Mouse (Mus musculus) kidney, postnatal 0 days (tissue): Measurements from ENCODE around the gene Lima1. TPM values are rescaled to one million over a fixed set of nuclear protein-coding genes. Genes with fewer than 3 reads are reported as not detected.

ENCODE experiments used
- ATAC-seq: fragments of 200-750 bp; cut with Nextera tagmentation; replicated peaks from 2 replicates; pipeline ENCODE4 v1.8.0; 2017; ENCODE audit warnings: low read depth, moderate number of reproducible peaks, moderate TSS enrichment, moderate library complexity; ENCODE audit not compliant: low FRiP score
- DNase-seq: peaks from one replicate; pipeline ENCODE4 v3.0.0-alpha.2; 2016; ENCODE audit warnings: low spot score
- H3K27ac ChIP-seq: fragments of 300-500 bp; sonication (generic); 2 replicates; pipeline ENCODE4 v1.5.1; 2014; ENCODE audit warnings: mild to moderate bottlenecking
- H3K27me3 ChIP-seq: fragments of 300-500 bp; sonication (generic); 2 replicates; pipeline ENCODE4 v1.6.1; 2014; ENCODE audit warnings: low read length, mixed read lengths; ENCODE audit not compliant: insufficient read depth
- H3K36me3 ChIP-seq: fragments of 300-500 bp; sonication (generic); 2 replicates; pipeline ENCODE4 v1.6.1; 2014; ENCODE audit warnings: low read length, mixed read lengths; ENCODE audit not compliant: insufficient read depth
- H3K4me1 ChIP-seq: fragments of 300-500 bp; sonication (generic); replicated peaks from 2 replicates; pipeline ENCODE4 v1.6.1; 2014; ENCODE audit warnings: antibody characterized with exemption, low read length, mixed read lengths; ENCODE audit not compliant: insufficient read depth
- H3K4me2 ChIP-seq: fragments of 300-500 bp; sonication (generic); 2 replicates; pipeline ENCODE4 v1.6.1; 2014; ENCODE audit warnings: mild to moderate bottlenecking, low read length, moderate library complexity, mixed read lengths
- H3K4me3 ChIP-seq: fragments of 300-500 bp; sonication (generic); replicated peaks from 2 replicates; pipeline ENCODE4 v1.5.1; 2014; ENCODE audit warnings: low read depth, low read length
- H3K9ac ChIP-seq: fragments of 300-500 bp; sonication (generic); 2 replicates; pipeline ENCODE4 v1.6.1; 2014; ENCODE audit warnings: low read depth, low read length
- H3K9me3 ChIP-seq: fragments of 300-500 bp; sonication (generic); replicated peaks from 2 replicates; pipeline ENCODE4 v1.6.1; 2016; ENCODE audit warnings: low read length, inconsistent platforms, mixed read lengths
- CTCF ChIP-seq: IDR thresholded peaks from 2 replicates; pipeline ENCODE4 v1.5.1; 2016; ENCODE audit warnings: antibody characterized with exemption, low read depth, mild to moderate bottlenecking, moderate library complexity
- WGBS: fragments of 180-500 bp; shearing (Covaris S2); extraction: QIAGEN DNeasy Blood & Tissue Kit; methylation state at CpG from one replicate; pipeline ENCODE4 v1.1.7; 2014; 5-methylcytosine and 5-hydroxymethylcytosine counted together
- polyA plus RNA-seq: library from polyadenylated mRNA; unstranded; fragments of >200 nt; fragmentation: Nextera tagmentation; extraction: Ambion mirVana; gene quantifications from 2 replicates; pipeline ENCODE4 v1.2.1, GENCODE M21; 2015

Lima1 gene
- polyA plus RNA-seq, 1 experiment from 2014 or later: 42.8 TPM

DNA sequence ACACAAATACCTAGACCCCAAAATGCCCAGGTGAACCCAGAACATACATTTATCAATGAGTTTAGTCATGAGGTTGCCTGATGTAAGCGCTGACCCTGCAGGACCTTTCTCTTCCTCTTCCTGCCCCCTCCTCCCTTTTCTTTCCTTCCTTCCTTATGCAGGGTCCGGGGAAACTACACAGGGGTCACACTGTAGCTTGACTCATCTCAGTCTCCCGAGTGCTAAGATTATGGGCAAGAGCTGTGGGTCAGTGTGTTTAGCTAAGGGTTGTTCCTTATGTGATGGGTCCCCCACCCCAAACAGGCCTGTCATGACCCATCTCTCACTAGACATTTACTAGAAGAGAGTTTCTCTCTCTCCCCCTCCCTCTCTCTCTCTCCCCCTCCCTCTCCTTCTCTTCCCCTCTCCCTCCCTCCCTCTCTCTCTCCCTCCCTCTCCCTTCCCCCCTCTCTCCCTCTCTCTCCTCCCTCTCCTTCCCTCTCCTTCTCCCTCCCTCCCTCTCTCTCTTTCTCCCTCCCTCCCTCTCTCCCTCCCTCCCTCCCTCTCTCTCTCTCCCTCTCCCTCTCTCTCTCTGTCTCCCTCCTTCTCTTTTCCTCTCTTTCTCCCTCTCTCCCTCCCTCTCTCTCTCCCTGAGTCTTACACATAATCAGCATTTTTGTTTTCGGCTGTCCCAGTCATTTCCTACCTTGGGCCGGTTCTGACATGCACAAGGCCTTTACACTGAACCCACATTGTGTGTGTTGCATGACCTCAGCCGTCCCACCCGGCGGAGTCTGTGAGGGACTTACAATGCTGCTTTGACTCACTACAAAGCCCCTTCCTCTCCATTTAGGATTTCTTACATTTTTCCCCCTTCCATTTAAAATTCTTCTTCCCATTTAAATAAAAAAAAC lies 57.7 kb downstream of the Lima1 start:
- no peak for ATAC-seq
- no peak for TF ChIP-seq CTCF
- Histone ChIP-seq H3K4me2 (peak overlapping the region; percentile 61), H3K9ac (0 out of 2 replicates have a peak overlapping the region, but pooled peaks have one; percentile 31), H3K27ac (peak overlapping the region; percentile 92), H3K27me3 (no peaks in the 10 kb centered on the region), H3K36me3 (no peaks in the 10 kb centered on the region), H3K4me3 (peak overlapping the region; percentile 51), H3K4me1 (peaks cover 19% of the 10 kb centered on the region; the same call in 1 of the 2 replicates), H3K9me3 (no peaks in the 10 kb centered on the region)
- WGBS: 20% methylated on average over 8 of the region's 8 CpGs
- peak; percentile 29 for DNase-seq

DNA sequence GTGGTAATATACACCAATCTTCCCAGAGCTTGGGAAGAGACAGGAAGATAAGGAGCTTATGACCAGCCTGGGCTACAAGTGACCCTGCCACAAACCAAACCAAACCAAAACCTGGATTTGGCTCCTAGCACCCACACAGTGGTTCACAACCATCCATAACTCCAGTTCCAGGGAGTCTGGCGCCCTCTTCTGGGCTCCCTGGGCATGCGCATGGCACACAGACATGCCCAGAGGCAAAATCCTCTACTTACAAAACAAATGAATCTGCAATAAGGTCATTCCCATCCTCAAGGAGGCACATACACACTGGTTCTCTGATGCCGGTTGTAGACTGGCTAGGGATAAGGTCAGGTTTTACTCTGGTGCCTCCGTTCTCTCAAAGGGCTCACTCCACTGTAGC lies 59.3 kb downstream of the Lima1 start:
- DNase-seq (no peak), ATAC-seq (no peak)
- H3K27ac ChIP-seq: no peak overlapping the region
- peak; percentile 44; the same call in 1 of the 2 replicates for TF ChIP-seq CTCF
- H3K4me3 ChIP-seq: no peak overlapping the region
- no peaks in the 10 kb centered on the region for H3K27me3 ChIP-seq
- no peak overlapping the region for H3K9ac ChIP-seq
- no peaks in the 10 kb centered on the region for H3K36me3 ChIP-seq
- no peak overlapping the region for H3K4me2 ChIP-seq
- WGBS: 93% methylated on average over 4 of the region's 4 CpGs
- peaks cover 19% of the 10 kb centered on the region; the same call in 1 of the 2 replicates for H3K4me1 ChIP-seq
- H3K9me3 ChIP-seq: no peaks in the 10 kb centered on the region

DNA sequence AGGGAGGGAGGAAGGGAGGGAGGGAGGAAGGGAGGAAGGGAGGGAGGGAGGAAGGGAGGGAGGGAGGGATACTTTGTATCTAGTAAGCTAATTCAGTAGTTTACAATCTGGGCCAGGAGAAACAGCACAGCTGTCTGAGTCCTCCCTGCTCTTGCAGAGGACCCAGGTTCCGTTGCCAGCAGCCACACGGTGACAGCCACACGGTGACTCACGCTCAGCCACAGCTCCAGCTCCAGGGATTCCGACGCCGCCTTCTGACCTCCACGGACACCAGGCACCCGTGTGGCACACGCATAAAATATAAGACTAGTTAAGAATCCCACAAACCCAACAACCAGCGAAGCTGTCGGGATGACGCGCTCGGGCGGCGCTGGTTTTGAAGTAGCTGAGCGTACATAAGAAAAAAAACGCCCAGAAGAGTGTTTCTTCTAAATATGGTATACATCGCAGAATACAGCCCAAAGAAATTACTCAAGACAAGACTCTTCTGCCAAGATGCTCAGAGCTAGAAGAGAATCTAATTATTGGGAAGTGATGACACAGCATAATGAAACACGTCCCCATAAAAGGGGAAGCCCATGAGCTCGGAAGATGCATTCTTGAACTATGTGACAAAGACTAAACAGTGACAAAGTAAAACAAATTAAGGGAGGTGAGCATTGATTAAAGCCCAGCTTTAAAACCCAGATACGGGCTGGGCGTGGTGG lies 60.5 kb downstream of the Lima1 start:
- no peak for TF ChIP-seq CTCF
- no peak for ATAC-seq
- Histone ChIP-seq H3K36me3 (no peaks in the 10 kb centered on the region), H3K9me3 (no peaks in the 10 kb centered on the region), H3K27ac (no peak overlapping the region), H3K4me2 (no peak overlapping the region), H3K9ac (no peak overlapping the region), H3K4me1 (peaks cover 10% of the 10 kb centered on the region; the same call in 1 of the 2 replicates), H3K27me3 (no peaks in the 10 kb centered on the region), H3K4me3 (no peak overlapping the region)
- 76% methylated on average over 24 of the region's 24 CpGs for WGBS
- DNase-seq: no peak

DNA sequence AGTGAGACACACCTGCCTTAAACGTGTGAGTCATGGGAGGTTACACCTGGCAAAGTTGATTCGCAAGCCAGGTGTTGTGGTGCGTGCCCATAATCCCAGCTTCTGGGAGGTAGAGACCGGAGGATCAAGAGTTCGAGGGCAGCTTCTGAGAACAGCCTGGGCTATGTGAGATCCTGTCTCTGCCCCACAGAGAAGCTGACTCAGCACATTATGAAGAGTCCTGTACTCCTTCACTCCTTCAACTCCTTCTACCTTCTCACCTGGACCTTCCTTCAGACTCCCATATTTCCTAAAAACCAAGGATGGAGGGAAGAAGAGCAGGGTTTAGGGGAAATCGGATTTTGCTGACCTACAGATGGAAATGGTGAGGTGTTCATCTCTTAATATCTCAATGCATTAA lies 61.6 kb downstream of the Lima1 start:
- ATAC-seq: no peak
- H3K36me3 ChIP-seq: no peaks in the 10 kb centered on the region
- H3K4me2 ChIP-seq: no peak overlapping the region
- no peak overlapping the region for H3K27ac ChIP-seq
- DNase-seq: no peak
- TF ChIP-seq CTCF: no peak
- 98% methylated on average over 6 of the region's 6 CpGs for WGBS
- H3K4me1 ChIP-seq: peaks cover 6% of the 10 kb centered on the region; the same call in 1 of the 2 replicates
- H3K27me3 ChIP-seq: no peaks in the 10 kb centered on the region
- H3K9ac ChIP-seq: no peak overlapping the region
- H3K4me3 ChIP-seq: no peak overlapping the region
- no peaks in the 10 kb centered on the region for H3K9me3 ChIP-seq

DNA sequence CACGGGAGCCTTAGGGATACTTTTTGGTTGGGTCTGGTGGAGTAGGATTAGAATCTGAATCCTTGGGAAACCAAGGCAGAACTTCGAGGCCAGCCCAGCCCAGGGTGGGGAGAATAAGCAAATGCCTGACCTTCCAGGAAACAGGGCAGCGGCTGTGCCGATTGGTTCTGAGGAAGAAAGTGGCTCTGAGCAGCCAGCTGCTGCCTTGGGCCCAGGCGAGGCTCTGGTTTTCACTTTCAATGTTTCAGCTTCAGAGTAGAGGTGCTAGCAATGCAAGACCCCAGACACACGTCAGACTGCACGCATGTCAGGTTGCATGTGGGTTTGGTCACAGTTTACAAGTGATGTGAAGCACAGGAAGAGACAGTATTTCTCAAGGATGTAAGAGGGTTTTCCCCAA lies 63.2 kb downstream of the Lima1 start:
- Histone ChIP-seq H3K4me1 (0 out of 2 replicates have a peak, but pooled peaks cover 3% of the 10 kb centered on the region), H3K27ac (no peak overlapping the region), H3K36me3 (peaks cover 5% of the 10 kb centered on the region; the same call in 1 of the 2 replicates), H3K4me2 (no peak overlapping the region), H3K4me3 (no peak overlapping the region), H3K9ac (no peak overlapping the region), H3K9me3 (no peaks in the 10 kb centered on the region), H3K27me3 (no peaks in the 10 kb centered on the region)
- DNase-seq: no peak
- TF ChIP-seq CTCF: no peak
- 66% methylated on average over 7 of the region's 7 CpGs for WGBS
- ATAC-seq: no peak
